In genomic region chr2:60940454-60940961, GRCm38 (mm10) we compare ENCODE assay signal across 8 mouse cellular contexts. TPM values are rescaled to one million over a fixed set of nuclear protein-coding genes. Genes with fewer than 3 reads are reported as not detected.
DNase-seq lines count a peak whose midpoint lies in the region; ATAC-seq and TF ChIP-seq lines count a peak whose summit lies in the region.

No protein-coding gene starts in this region.

- no peaks in the 10 kb centered on the region for H3K36me3 ChIP-seq in midbrain, embryonic 13.5 days
- no peaks in the 10 kb centered on the region for H3K36me3 ChIP-seq in midbrain, embryonic 16.5 days (ENCODE audit: control insufficient read depth, insufficient read depth, low read length)
- no peaks in the 10 kb centered on the region for H3K36me3 ChIP-seq in forebrain, embryonic 14.5 days (ENCODE audit: control insufficient read depth, insufficient read depth, low read length)
- H3K36me3 ChIP-seq in limb, embryonic 14.5 days (ENCODE audit: control insufficient read depth, insufficient read depth, low read length): no peaks in the 10 kb centered on the region

- 76% methylated on average over 8 of the region's 8 CpGs for WGBS in midbrain, embryonic 13.5 days
- WGBS in midbrain, embryonic 16.5 days: 61% methylated on average over 8 of the region's 8 CpGs
- WGBS in forebrain, embryonic 14.5 days: 19% methylated on average over 8 of the region's 8 CpGs
- 23% methylated on average over 8 of the region's 8 CpGs for WGBS in limb, embryonic 14.5 days

- peak; percentile 84 for DNase-seq in forebrain, embryonic 14.5 days (ENCODE audit: low spot score)
- DNase-seq in limb, embryonic 14.5 days (ENCODE audit: low spot score): peak; percentile 90
- DNase-seq in ovary, postnatal 10 days (ENCODE audit: low spot score): peak; percentile 18
- DNase-seq in right cerebral cortex, postnatal 36 days (ENCODE audit: low spot score in 2 of 2): no peak

- no peak overlapping the region for H3K4me3 ChIP-seq in midbrain, embryonic 13.5 days (replicated peaks)
- no peak overlapping the region for H3K4me3 ChIP-seq in midbrain, embryonic 16.5 days (ENCODE audit: low read depth, low read length)
- H3K4me3 ChIP-seq in forebrain, embryonic 14.5 days (ENCODE audit: low read depth, low read length): no peak overlapping the region
- peak overlapping the region; percentile 13; the same call in 1 of the 2 replicates for H3K4me3 ChIP-seq in limb, embryonic 14.5 days (replicated peaks; ENCODE audit: low read length)

- H3K27ac ChIP-seq in midbrain, embryonic 13.5 days: no peak overlapping the region
- no peak overlapping the region for H3K27ac ChIP-seq in midbrain, embryonic 16.5 days (ENCODE audit: low read length)
- H3K27ac ChIP-seq in forebrain, embryonic 14.5 days (ENCODE audit: low read depth, low read length): no peak overlapping the region
- peak overlapping the region; percentile 71 for H3K27ac ChIP-seq in limb, embryonic 14.5 days (replicated peaks; ENCODE audit: low read depth, low read length)

- no peak overlapping the region for H3K9ac ChIP-seq in midbrain, embryonic 13.5 days (replicated peaks)
- no peak overlapping the region for H3K9ac ChIP-seq in midbrain, embryonic 16.5 days (ENCODE audit: low read depth, low read length)
- H3K9ac ChIP-seq in forebrain, embryonic 14.5 days (ENCODE audit: low read length): no peak overlapping the region
- H3K9ac ChIP-seq in limb, embryonic 14.5 days (ENCODE audit: low read depth, low read length, severe bottlenecking): peak overlapping the region; percentile 7; the same call in 1 of the 2 replicates

- ATAC-seq in midbrain, embryonic 13.5 days: peak; percentile 56; the same call in 1 of the 2 replicates
- ATAC-seq in midbrain, embryonic 16.5 days: no peak
- ATAC-seq in forebrain, embryonic 14.5 days: peak; percentile 85
- ATAC-seq in limb, embryonic 14.5 days (ENCODE audit: low FRiP score, low read depth): peak; percentile 90
- ATAC-seq in megakaryocyte progenitor cell, adult 5-6 weeks (replicated peaks; ENCODE audit: poor library complexity): no peak
- ATAC-seq in CD4-positive, CD25-positive, alpha-beta regulatory T cell, adult 4 months: no peak

- no peaks in the 10 kb centered on the region for H3K27me3 ChIP-seq in midbrain, embryonic 13.5 days
- H3K27me3 ChIP-seq in midbrain, embryonic 16.5 days (ENCODE audit: control insufficient read depth, insufficient read depth, low read depth, low read length): no peaks in the 10 kb centered on the region
- no peaks in the 10 kb centered on the region for H3K27me3 ChIP-seq in forebrain, embryonic 14.5 days (replicated peaks; ENCODE audit: control insufficient read depth, insufficient read depth, low read length)
- H3K27me3 ChIP-seq in limb, embryonic 14.5 days (ENCODE audit: control insufficient read depth, insufficient read depth, low read length): no peaks in the 10 kb centered on the region

- no peak overlapping the region for H3K4me2 ChIP-seq in midbrain, embryonic 13.5 days (replicated peaks)
- no peak overlapping the region for H3K4me2 ChIP-seq in midbrain, embryonic 16.5 days (ENCODE audit: low read length)
- H3K4me2 ChIP-seq in forebrain, embryonic 14.5 days (ENCODE audit: low read length): peak overlapping the region; percentile 30
- H3K4me2 ChIP-seq in limb, embryonic 14.5 days (replicated peaks; ENCODE audit: low read depth, low read length, severe bottlenecking): peak overlapping the region; percentile 39

- TF ChIP-seq POLR2A in limb, embryonic 14.5 days (IDR thresholded peaks at IDR 0.05; ENCODE audit: borderline replicate concordance, extremely low read depth, insufficient read depth, insufficient read length): no peak

- H3K4me1 ChIP-seq in midbrain, embryonic 13.5 days (replicated peaks): no peaks in the 10 kb centered on the region
- no peaks in the 10 kb centered on the region for H3K4me1 ChIP-seq in midbrain, embryonic 16.5 days (ENCODE audit: control insufficient read depth, insufficient read depth, low read length)
- peaks cover 7% of the 10 kb centered on the region; the same call in 1 of the 2 replicates for H3K4me1 ChIP-seq in forebrain, embryonic 14.5 days (ENCODE audit: control insufficient read depth, insufficient read depth, low read length)
- peaks cover 17% of the 10 kb centered on the region for H3K4me1 ChIP-seq in limb, embryonic 14.5 days (ENCODE audit: control insufficient read depth, insufficient read depth, low read length)

- H3K9me3 ChIP-seq in midbrain, embryonic 13.5 days: no peaks in the 10 kb centered on the region
- H3K9me3 ChIP-seq in midbrain, embryonic 16.5 days (replicated peaks; ENCODE audit: control insufficient read depth, low read length, poor library complexity, severe bottlenecking): no peaks in the 10 kb centered on the region
- no peaks in the 10 kb centered on the region for H3K9me3 ChIP-seq in forebrain, embryonic 14.5 days (replicated peaks; ENCODE audit: control insufficient read depth, low read length)
- H3K9me3 ChIP-seq in limb, embryonic 14.5 days (ENCODE audit: control insufficient read depth, low read length): no peaks in the 10 kb centered on the region

RNA-seq across cellular contexts. Expression of gene Rbms1, which starts 22.5 kb away (rescaled TPM):
- 29.5 and 32.0 TPM in 2 replicates for polyA plus RNA-seq in midbrain, embryonic 13.5 days (2015; fragmentation: Nextera tagmentation; extraction: Ambion mirVana)
- polyA plus RNA-seq in midbrain, embryonic 16.5 days (2015; fragmentation: Nextera tagmentation; extraction: Ambion mirVana): 41.7 and 43.7 TPM in 2 replicates
- polyA plus RNA-seq in forebrain, embryonic 14.5 days (2014; fragmentation: Nextera tagmentation; extraction: Ambion mirVana): 20.0 and 21.6 TPM in 2 replicates
- polyA plus RNA-seq in limb, embryonic 14.5 days (2012; rRNA removed): 84.9 and 119 TPM in 2 replicates
- 118 and 131 TPM in 2 replicates for polyA plus RNA-seq in limb, embryonic 14.5 days (2014; fragmentation: Nextera tagmentation; extraction: Ambion mirVana)
- total RNA-seq in megakaryocyte progenitor cell, adult 5-6 weeks (2015): 29.3 and 31.5 TPM in 2 replicates
- 24.5 and 28.2 TPM in 2 replicates for total RNA-seq in megakaryocyte progenitor cell, adult 5-6 weeks (2017)
- 10 to 100 TPM; 10.6 to 21.7 TPM for polyA plus RNA-seq in CD4-positive, CD25-positive, alpha-beta regulatory T cell, adult 4 months (2017; shearing (Covaris generic))

Comparison
In these comparisons a context has a peak if more than half of its experiments do, and no peak if none do; other contexts are left out.
1. ATAC-seq: peak in midbrain, embryonic 13.5 days (single experiment), forebrain, embryonic 14.5 days (single experiment) and limb, embryonic 14.5 days (single experiment); none in midbrain, embryonic 16.5 days (single experiment), megakaryocyte progenitor cell, adult 5-6 weeks (single experiment) and CD4-positive, CD25-positive, alpha-beta regulatory T cell, adult 4 months (single experiment).
2. H3K4me2 ChIP-seq: peak in forebrain, embryonic 14.5 days (single experiment) and limb, embryonic 14.5 days (single experiment); none in midbrain, embryonic 13.5 days (single experiment) and midbrain, embryonic 16.5 days (single experiment).
3. DNase-seq: peak in forebrain, embryonic 14.5 days (single experiment), limb, embryonic 14.5 days (single experiment) and ovary, postnatal 10 days (single experiment); none in right cerebral cortex, postnatal 36 days (0 of 2).